Mouse (Mus musculus) gastrocnemius, postnatal 25 days (tissue): ENCODE data around the gene Mchr1. TPM values are rescaled to one million over a fixed set of nuclear protein-coding genes. Genes with fewer than 3 reads are reported as not detected.

Source experiments
- DNase-seq: peaks from one replicate; pipeline ENCODE4 v3.0.0; 2022
- total RNA-seq, 2 experiments: library from RNA; stranded (reverse); gene quantifications; 1 replicate in 1 of 2; 2 replicates in 1 of 2; pipeline ENCODE4 v1.2.3; 2021

The Mchr1 gene
- total RNA-seq, 2 experiments from 2014 or later = 2.4 to 3.6 TPM

DNA sequence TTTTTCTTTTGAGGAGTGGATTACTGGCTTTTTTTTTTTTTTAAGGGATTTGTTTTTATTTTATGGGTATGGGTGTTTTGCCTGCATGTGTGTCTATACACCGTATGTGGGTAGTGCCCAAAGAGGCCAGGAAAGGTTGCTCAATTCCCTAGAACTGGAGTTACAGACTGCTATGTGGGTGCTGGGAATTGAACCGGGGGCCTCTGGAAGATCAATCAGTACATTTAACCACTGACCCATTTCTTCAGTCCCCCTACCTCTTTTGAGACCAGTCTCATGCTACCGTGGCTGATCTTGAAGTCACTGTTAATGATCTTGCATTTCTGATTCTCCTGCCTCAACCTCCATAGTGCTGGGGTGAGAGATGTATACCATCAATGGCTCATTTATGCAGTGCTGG is 8.0 kb upstream of the Mchr1 start:
- DNase-seq = no peak

- DNase-seq = no peak
Measured at GRCm38 (mm10) chr15:81228258-81228657, 7.0 kb upstream of the Mchr1 start.

DNA sequence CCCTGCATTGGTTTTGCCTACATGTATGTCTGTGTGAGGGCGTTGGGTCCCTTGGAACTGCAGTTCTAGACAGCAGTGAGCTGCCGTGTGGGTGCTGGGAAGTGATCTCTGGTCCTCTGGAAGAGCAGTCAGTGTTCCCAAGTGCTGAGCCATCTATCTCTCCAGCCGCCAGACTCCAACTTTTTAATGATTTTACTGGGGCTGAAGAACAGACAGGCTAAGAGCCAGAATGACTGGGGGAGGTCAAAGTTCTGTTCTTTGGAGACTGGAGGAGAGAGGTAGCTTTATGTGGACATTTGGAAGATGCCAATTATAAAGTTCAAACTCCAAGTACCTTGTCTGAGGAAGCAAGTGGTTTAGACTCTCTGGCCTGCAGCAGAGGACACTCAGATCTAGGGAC is 5.5 kb upstream of the Mchr1 start:
- DNase-seq = no peak

GRCm38 (mm10) chr15:81231325-81231724 is 4.0 kb upstream of the Mchr1 start:
- no peak for DNase-seq

- no peak for DNase-seq
Measured at GRCm38 (mm10) chr15:81236062-81236461, 763 bp downstream of the Mchr1 start.

- no peak for DNase-seq
Measured at GRCm38 (mm10) chr15:81237471-81237870, 2.2 kb downstream of the Mchr1 start.

DNA sequence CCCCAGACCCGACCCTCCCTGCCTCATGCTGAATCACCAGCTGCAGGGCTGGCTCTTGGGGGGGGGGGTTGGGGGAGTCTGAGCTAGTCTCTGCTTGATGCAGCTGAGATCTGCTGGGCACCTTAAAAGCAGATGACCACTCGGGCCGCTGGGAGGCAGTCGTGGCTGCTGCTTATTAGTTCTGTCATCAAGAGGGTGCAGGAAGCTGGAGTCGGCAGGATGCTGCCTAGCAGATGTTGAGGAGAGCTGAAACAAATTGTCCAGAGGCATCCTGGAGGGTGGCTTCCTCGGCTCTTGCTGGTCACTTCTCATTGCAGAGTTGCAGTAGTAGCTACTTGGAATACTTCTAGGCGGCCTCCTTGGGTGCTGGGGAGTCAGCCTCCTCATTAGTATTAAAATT is 4.0 kb downstream of the Mchr1 start:
- DNase-seq = no peak

- no peak for DNase-seq
Measured at GRCm38 (mm10) chr15:81239794-81240343, 4.6 kb downstream of the Mchr1 start.

GRCm38 (mm10) chr15:81246890-81247289 is 11.6 kb downstream of the Mchr1 start:
- DNase-seq = no peak

- DNase-seq = peak; percentile 74
Measured at GRCm38 (mm10) chr15:81247583-81248340, 12.5 kb downstream of the Mchr1 start.

DNA sequence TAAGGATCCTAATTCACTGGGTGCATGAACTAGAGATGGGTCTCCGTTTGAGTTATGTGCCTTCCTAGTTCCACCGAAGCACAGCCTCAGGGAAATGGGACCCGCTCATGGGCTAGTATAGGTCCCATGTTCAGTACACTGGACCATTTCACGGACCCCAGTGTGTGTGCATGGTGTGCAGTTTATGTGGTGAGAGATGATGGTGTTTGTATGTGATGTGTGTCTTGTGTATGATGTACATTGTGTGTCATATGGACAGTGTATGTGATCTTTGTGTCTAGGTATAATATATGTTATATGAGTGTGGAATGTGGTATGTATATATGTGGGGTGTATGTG is 13.0 kb downstream of the Mchr1 start:
- no peak for DNase-seq

GRCm38 (mm10) chr15:81248951-81249579 is 13.8 kb downstream of the Mchr1 start:
- no peak for DNase-seq

DNA sequence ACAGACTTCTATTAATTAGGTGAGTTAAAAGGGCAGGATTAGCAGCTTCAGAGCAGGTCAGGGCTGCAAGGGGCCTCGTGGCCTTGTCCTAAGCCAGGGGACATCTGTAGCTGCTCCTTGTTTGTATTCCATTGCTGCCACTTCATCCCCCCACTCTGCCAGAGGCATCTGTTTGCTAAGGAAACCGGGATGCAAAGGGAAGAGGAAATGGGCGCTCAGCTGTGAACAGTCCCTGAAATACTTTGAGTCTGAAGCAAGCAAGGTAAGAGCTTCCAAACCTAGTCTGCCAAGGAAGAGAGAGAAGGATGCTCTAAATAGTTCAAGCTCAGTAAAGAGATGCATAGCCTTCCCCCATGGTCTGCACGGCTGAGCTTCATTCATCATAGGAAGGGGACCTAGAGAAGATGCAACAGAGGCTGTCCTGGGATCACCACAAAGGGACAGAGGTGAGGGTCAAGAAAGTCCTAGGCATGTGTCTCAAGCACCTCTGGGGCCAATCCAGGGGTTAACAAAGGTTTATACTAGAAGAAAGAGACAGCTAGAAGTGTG is 17.4 kb downstream of the Mchr1 start:
- DNase-seq = no peak

DNA sequence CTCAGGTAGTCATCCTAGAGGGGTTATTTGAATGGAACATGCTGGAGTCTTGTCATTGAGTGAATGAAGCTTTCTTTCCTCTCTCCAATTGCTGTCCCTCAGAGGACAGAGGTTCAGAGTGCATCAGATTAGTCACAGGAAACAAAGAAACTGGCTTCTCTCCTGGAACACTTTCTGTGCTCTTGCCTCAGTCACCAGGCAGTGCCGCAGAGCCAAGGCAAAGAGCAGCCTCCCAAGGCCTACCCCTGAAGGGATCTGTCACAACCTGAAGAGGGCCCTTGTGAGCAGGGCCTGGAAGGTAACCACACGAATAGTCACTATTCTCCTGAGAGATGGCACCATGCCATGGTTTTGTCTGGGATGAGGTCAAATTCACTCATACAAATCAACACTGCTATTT is 18.3 kb downstream of the Mchr1 start:
- no peak for DNase-seq

GRCm38 (mm10) chr15:81254113-81254640 is 18.9 kb downstream of the Mchr1 start:
- DNase-seq = no peak

DNA sequence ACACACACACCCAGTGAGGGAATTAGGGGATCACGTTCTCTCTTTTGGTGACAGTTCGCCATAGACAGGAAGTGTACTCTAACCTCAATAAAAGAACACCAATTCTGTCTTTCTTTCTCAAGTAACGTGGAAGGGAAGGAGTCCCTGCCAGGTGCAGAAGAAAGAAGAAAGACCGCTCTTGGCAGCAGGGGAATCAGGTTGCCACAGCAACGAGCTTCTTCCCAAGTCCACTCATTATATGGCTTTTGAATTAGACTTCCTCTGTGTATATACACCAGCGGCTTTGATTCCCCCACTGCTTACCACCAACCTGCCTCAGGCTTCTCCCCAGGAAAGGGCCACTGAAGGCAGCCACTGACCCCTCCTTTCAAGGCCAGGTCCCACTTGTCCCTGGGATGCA is 19.8 kb downstream of the Mchr1 start:
- DNase-seq = no peak

GRCm38 (mm10) chr15:81258296-81258695 is 23.0 kb downstream of the Mchr1 start:
- no peak for DNase-seq

DNA sequence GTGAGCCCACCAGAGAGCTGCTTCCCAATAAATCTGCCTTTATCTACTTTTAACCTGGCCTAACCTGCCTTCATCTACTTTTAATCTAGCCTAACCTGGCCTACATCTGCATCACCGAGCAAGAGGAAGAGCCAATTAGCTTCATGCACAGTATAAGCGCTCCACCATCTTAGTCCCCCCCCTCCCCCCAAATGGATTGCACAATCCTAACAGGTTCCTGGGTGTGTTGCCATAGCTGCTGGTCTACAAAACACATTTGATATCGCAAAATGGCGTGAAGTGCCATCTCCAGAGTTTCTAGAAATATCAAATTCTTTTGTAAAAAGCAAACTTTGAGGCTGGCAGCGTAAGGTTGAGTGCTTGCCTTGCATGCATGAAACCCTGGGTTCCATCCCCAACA is 24.0 kb downstream of the Mchr1 start:
- DNase-seq = no peak

GRCm38 (mm10) chr15:81260208-81260607 is 24.9 kb downstream of the Mchr1 start:
- no peak for DNase-seq

GRCm38 (mm10) chr15:81264392-81265095 is 29.2 kb downstream of the Mchr1 start:
- peak; percentile 86 for DNase-seq

GRCm38 (mm10) chr15:81267416-81267815 is 32.1 kb downstream of the Mchr1 start:
- DNase-seq = no peak

GRCm38 (mm10) chr15:81272305-81273053 is 37.2 kb downstream of the Mchr1 start:
- peak; percentile 72 for DNase-seq
